Mouse (Mus musculus) hindbrain, embryonic 16.5 days (tissue): ENCODE measurements around the gene Dpf1. TPM values are rescaled to one million over a fixed set of nuclear protein-coding genes. Genes with fewer than 3 reads are reported as not detected.

ENCODE experiments used
- ATAC-seq: fragments of 200-750 bp; cut with Nextera tagmentation; 2 replicates; pipeline ENCODE4 v1.8.0; 2017; ENCODE audit warnings: moderate TSS enrichment, moderate library complexity
- H3K27ac ChIP-seq: fragments of 300-500 bp; sonication (generic); 2 replicates; pipeline ENCODE4 v1.5.1; 2014; ENCODE audit warnings: low read depth, mild to moderate bottlenecking, control low read depth, low read length, moderate library complexity
- H3K27me3 ChIP-seq: fragments of 300-500 bp; sonication (generic); replicated peaks from 2 replicates; pipeline ENCODE4 v1.6.1; 2014; ENCODE audit warnings: low read length; ENCODE audit not compliant: control insufficient read depth, insufficient read depth
- H3K36me3 ChIP-seq: fragments of 300-500 bp; sonication (generic); 2 replicates; pipeline ENCODE4 v1.6.1; 2014; ENCODE audit warnings: mild to moderate bottlenecking, low read length, moderate library complexity, mixed read lengths; ENCODE audit not compliant: control insufficient read depth, insufficient read depth
- H3K4me1 ChIP-seq: fragments of 300-500 bp; sonication (generic); 2 replicates; pipeline ENCODE4 v1.6.1; 2014; ENCODE audit warnings: low read depth, low read length; ENCODE audit not compliant: control insufficient read depth, insufficient read depth
- H3K4me2 ChIP-seq: fragments of 300-500 bp; sonication (generic); 2 replicates; pipeline ENCODE4 v1.6.1; 2014; ENCODE audit warnings: mild to moderate bottlenecking, low read length, control low read depth, moderate library complexity
- H3K4me3 ChIP-seq: fragments of 300-500 bp; sonication (generic); 2 replicates; pipeline ENCODE4 v1.5.1; 2014; ENCODE audit warnings: mild to moderate bottlenecking, low read length, control low read depth, moderate library complexity
- H3K9ac ChIP-seq: fragments of 300-500 bp; sonication (generic); 2 replicates; pipeline ENCODE4 v1.6.1; 2014; ENCODE audit warnings: low read depth, mild to moderate bottlenecking, control low read depth, low read length, moderate library complexity
- H3K9me3 ChIP-seq: fragments of 300-500 bp; sonication (generic); 2 replicates; pipeline ENCODE4 v1.6.1; 2014; ENCODE audit warnings: mild to moderate bottlenecking, low read length, moderate library complexity; ENCODE audit not compliant: control insufficient read depth
- WGBS: fragments of 180-500 bp; shearing (Covaris S2); extraction: QIAGEN DNeasy Blood & Tissue Kit; methylation state at CpG from one replicate; pipeline ENCODE4 v1.1.7; 2014; 5-methylcytosine and 5-hydroxymethylcytosine counted together
- polyA plus RNA-seq: library from polyadenylated mRNA; unstranded; fragments of >200 nt; fragmentation: Nextera tagmentation; extraction: Ambion mirVana; gene quantifications from 2 replicates; pipeline ENCODE4 v1.2.1, GENCODE M21; 2015

Gene Dpf1
- polyA plus RNA-seq, 1 experiment from 2014 or later: 166 TPM

DNA sequence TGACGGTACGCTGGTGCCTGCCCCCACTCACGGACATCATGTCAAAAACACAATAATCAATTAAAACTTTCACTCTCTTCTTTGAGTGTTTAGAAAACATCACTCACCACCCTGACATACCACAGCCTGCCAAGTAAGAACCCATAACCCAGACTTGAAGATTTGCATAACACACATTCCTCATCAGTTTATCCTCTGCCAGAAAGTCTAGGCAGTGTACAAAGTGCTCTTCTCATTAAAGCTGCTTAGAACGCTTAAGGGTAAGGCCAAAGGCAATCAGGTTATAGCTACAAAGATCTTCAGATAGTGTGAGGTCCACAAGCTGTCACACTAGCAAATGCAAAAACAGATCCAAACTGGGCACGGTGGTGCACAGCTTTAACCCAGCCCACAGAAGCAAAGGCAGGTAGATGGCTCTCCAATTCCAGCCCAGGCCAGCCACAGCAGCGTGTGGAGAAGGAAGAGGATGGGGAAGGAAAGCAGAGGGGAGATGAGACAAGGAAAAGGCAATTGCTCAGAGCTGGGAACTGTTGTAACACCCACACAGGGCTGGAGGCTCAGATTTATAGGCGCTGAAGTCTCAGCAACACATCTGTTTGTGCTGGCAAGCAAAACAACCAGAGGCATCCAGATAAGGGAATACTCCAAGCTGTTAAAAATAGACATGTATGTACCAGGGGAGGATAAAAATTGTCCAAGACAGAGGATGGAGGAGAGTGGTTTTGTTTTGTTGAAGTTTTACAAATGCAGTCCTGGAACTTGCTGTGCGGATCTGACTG, 31.9 kb upstream of the Dpf1 start:
- no peaks in the 10 kb centered on the region for H3K4me1 ChIP-seq
- no peaks in the 10 kb centered on the region for H3K36me3 ChIP-seq
- no peak overlapping the region for H3K9ac ChIP-seq
- no peak for ATAC-seq
- H3K4me3 ChIP-seq: no peak overlapping the region
- no peak overlapping the region for H3K4me2 ChIP-seq
- 80% methylated on average over 8 of the region's 8 CpGs for WGBS
- H3K27ac ChIP-seq: no peak overlapping the region
- H3K27me3 ChIP-seq: no peaks in the 10 kb centered on the region
- H3K9me3 ChIP-seq: no peaks in the 10 kb centered on the region

DNA sequence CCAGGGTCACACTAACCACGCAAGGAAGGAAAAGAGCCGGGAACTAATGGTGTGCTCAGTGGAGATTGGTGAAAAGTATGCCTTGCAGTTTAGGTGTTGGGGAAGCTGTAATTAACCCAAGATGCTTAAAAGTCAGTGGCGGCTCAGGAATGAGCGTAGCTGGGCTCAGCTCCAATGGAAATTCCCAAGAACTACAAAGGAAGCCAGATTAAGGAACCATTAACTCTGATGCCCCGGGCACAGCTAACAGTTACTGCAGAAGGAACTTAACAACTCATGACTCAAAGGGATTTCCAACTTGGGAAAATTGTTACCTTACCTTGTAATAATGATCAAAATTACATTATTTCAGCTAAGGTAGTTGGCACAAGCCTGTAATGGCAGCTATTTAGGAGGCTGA, 27.0 kb upstream of the Dpf1 start:
- ATAC-seq: no peak
- H3K27me3 ChIP-seq: no peaks in the 10 kb centered on the region
- H3K9ac ChIP-seq: no peak overlapping the region
- H3K4me2 ChIP-seq: no peak overlapping the region
- no peaks in the 10 kb centered on the region for H3K9me3 ChIP-seq
- H3K36me3 ChIP-seq: no peaks in the 10 kb centered on the region
- H3K4me1 ChIP-seq: peaks cover 1% of the 10 kb centered on the region
- H3K27ac ChIP-seq: no peak overlapping the region
- WGBS: 77% methylated on average over 5 of the region's 5 CpGs
- no peak overlapping the region for H3K4me3 ChIP-seq

DNA sequence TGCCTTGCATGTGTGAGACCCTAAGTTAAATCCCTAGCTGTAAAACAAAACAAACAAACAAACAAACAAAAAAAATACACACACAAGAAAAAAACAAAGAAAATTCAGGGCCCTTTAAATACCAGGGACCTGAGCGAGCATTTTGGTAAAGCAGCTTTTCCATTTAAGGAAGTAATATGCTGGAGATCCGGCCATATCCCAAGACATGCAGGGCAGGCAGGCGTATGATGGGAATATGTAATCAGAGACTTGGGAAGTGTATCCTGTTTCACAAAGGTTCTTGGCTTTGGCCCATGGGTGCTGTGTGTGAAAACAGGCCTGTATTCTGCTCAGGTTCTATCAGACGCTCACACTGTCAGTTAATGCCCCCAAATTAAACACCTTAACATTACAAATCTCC, 26.2 kb upstream of the Dpf1 start:
- 85% methylated on average over 4 of the region's 4 CpGs for WGBS
- Histone ChIP-seq H3K36me3 (no peaks in the 10 kb centered on the region), H3K4me1 (peaks cover 7% of the 10 kb centered on the region), H3K9me3 (no peaks in the 10 kb centered on the region), H3K4me3 (no peak overlapping the region), H3K9ac (no peak overlapping the region), H3K4me2 (no peak overlapping the region), H3K27ac (no peak overlapping the region), H3K27me3 (peaks cover under 1% of the 10 kb centered on the region; the same call in 1 of the 2 replicates)
- ATAC-seq: no peak

DNA sequence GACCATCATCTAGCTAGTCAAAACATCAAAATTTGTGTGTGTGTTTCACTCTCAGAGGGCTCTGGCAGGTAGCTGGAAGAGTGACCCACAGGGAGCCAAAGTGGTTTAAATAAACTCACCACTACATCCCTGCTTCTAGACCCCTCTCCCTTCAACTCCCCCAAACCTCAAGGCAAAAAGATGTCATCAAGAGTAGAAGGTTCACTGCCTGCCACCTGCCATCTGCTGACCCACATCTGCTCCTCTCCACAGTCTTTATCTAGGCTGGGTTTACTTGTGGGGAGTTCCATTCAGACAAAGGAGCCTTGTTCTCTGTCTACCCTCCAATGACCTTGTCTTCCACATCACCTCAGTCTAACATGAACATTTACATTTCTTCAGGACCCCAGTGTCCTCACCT, 24.5 kb upstream of the Dpf1 start:
- no peaks in the 10 kb centered on the region for H3K9me3 ChIP-seq
- H3K27ac ChIP-seq: no peak overlapping the region
- no peak for ATAC-seq
- H3K36me3 ChIP-seq: no peaks in the 10 kb centered on the region
- no peak overlapping the region for H3K9ac ChIP-seq
- peaks cover 7% of the 10 kb centered on the region for H3K4me1 ChIP-seq
- H3K27me3 ChIP-seq: peaks cover 4% of the 10 kb centered on the region; the same call in 1 of the 2 replicates
- H3K4me2 ChIP-seq: no peak overlapping the region
- H3K4me3 ChIP-seq: no peak overlapping the region

DNA sequence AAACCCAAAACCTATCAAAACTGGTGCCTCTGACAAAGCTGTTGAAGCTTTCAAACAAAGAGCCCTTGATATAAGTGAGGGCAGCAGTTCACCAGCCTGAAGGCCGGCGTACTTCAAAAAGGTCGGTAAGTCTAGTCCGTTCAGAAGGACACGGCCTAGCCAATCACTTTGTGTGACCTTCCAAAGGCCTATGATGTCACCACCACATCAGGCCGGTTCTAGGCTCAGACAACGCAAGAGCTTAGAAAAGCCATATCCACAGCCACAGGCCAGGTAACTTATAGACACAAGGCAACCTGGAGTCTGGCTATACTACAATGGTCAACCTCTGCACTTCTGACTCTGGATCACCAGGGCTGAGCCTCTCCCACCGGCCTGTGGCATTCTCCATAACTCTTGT, 23.8 kb upstream of the Dpf1 start:
- Histone ChIP-seq H3K9me3 (no peaks in the 10 kb centered on the region), H3K4me2 (no peak overlapping the region), H3K4me1 (peaks cover 7% of the 10 kb centered on the region), H3K36me3 (no peaks in the 10 kb centered on the region), H3K27me3 (peaks cover 4% of the 10 kb centered on the region; the same call in 1 of the 2 replicates), H3K4me3 (no peak overlapping the region), H3K9ac (no peak overlapping the region), H3K27ac (no peak overlapping the region)
- ATAC-seq: no peak
- 90% methylated on average over 8 of the region's 8 CpGs for WGBS

DNA sequence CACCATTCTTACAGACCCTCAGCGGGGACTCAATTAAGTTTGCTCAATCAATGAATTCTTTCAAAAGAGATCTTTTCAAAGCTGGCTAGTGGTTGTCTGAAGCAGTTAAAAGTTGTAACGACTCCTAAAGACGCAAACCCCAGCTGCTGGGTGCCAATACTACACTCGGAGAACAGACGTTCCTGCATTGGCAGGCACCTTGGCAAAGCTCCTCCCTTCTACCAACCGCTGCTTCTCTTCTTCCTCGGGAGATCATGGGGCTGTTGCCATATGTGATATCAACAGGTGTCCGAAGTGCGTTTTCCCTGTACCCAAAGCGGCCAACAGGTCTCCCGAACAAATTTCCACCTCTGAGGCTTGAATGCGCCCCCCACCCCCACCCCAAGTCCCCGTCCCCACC, 22.9 kb upstream of the Dpf1 start:
- WGBS: 13% methylated on average over 13 of the region's 13 CpGs
- peak overlapping the region; percentile 96 for H3K4me2 ChIP-seq
- peak overlapping the region; percentile 78 for H3K9ac ChIP-seq
- H3K4me3 ChIP-seq: peak overlapping the region; percentile 69
- no peak overlapping the region for H3K27ac ChIP-seq
- no peaks in the 10 kb centered on the region for H3K9me3 ChIP-seq
- H3K36me3 ChIP-seq: no peaks in the 10 kb centered on the region
- H3K27me3 ChIP-seq: peaks cover 4% of the 10 kb centered on the region; the same call in 1 of the 2 replicates
- peaks cover 7% of the 10 kb centered on the region for H3K4me1 ChIP-seq
- ATAC-seq: no peak; the same call in 1 of the 2 replicates

DNA sequence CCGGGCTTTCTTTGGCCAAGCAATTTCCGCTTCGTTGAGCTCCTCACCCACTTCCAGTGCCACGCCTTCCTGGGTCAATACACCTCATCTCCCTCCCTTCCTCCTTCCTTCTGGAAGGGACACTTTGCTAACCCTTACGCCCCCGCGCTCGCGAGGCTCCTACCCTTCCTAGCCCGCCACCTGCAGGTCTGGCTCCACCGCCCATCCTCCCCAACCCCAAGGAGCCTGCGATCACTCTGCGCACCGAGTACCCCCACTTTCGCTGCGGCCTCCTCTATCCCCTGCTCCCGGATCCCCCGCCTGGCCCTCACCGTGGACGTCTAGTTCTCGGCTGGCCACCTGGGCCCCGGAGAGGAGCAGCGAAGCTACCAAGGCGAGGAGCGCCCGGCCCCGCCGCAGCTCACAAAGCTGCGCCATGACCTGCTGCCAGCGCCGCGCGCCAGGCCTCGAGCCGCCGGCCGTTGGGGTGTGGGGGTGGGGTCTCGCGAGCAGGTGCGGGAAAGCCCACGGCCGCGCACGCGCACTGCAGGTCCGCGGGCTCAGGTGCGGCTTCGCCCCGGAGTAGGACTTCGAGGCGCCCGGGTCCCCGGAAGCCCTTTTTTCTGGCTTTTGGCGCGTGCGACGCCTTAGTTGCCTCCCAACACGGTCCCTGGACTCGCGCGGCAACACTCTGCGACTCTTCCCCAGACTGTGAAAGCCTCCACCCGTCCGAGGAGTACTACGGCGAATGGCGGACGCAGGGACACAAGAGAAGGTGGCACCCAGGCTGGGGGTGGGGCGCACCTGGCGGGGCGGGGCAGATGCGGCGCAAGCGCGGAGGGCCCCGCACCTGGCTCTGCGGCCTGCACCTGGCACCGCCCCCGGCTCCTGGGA, 22.3 kb upstream of the Dpf1 start, which contains the start of gene Spint2:
Gene Spint2 (minus strand): TSS at position 712 of the 873 bp plus-strand sequence.
- Histone ChIP-seq H3K27ac (peak within 1 kb of the TSS; percentile 48; the same call in 1 of the 2 replicates), H3K9me3 (no peaks in the 10 kb centered on the region), H3K4me2 (peak within 1 kb of the TSS; percentile 96), H3K36me3 (no peaks in the 10 kb centered on the region), H3K9ac (peak within 1 kb of the TSS; percentile 78), H3K4me3 (peak within 1 kb of the TSS; percentile 69), H3K4me1 (peaks cover 7% of the 10 kb centered on the region), H3K27me3 (peaks cover 4% of the 10 kb centered on the region; the same call in 1 of the 2 replicates)
- peak; percentile 89 for ATAC-seq
- WGBS: under 1% methylated on average over 71 of the region's 80 CpGs

DNA sequence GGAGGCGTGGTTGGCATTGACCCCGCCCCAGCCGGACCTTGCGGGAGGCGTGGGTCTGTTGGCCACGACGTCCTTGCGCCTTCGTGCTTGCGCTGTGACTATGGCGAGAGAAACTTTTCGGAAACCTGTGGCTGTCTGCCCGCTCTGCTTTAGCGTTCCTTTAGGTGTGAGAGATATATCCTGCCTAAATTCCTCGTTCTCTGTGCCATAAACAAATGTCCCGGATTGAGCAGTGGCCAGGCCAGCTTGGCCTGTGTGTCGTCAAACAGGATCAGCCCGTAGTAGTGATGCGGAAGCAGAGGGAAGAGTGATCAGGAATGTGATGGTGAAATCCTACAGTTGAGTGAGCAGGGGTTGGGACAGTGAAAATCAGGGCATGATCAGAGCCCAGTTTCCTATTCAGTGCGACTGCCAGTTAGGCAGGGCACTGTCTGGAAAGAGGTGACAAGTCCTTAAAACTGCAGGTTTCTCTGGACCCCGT, 21.6 kb upstream of the Dpf1 start:
- WGBS: 11% methylated on average over 21 of the region's 21 CpGs
- Histone ChIP-seq H3K4me1 (peaks cover 7% of the 10 kb centered on the region), H3K9ac (peak overlapping the region; percentile 78), H3K4me2 (peak overlapping the region; percentile 96), H3K36me3 (no peaks in the 10 kb centered on the region), H3K9me3 (no peaks in the 10 kb centered on the region), H3K4me3 (peak overlapping the region; percentile 69), H3K27me3 (peaks cover 4% of the 10 kb centered on the region; the same call in 1 of the 2 replicates), H3K27ac (no peak overlapping the region)
- peak; percentile 3; the same call in 1 of the 2 replicates for ATAC-seq

DNA sequence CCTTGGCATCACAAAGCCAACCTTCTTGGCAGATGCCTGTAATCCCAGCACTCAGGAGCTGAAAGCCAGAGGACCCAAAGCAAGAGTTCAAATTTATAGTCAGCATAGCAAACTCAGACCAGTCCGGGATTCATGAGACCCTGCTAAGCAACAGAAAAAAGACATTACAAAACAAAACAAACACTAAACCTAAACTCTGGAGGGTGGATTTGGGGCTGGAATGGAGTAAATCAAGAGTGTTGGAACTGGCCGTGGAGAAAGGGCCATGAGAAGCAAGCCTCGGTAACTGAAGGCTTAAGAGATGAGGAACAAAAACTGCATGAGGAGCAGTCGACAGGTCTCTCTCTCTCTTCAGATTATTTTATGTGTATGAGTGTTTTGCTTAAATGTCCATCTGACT, 19.9 kb upstream of the Dpf1 start:
- Histone ChIP-seq H3K4me2 (no peak overlapping the region), H3K4me3 (no peak overlapping the region), H3K27me3 (peaks cover 4% of the 10 kb centered on the region; the same call in 1 of the 2 replicates), H3K9me3 (no peaks in the 10 kb centered on the region), H3K27ac (no peak overlapping the region), H3K9ac (no peak overlapping the region), H3K4me1 (peaks cover 7% of the 10 kb centered on the region), H3K36me3 (no peaks in the 10 kb centered on the region)
- 84% methylated on average over 4 of the region's 4 CpGs for WGBS
- ATAC-seq: no peak
